ENCODE assay signal across 21 mouse cellular contexts in the genomic region with DNA sequence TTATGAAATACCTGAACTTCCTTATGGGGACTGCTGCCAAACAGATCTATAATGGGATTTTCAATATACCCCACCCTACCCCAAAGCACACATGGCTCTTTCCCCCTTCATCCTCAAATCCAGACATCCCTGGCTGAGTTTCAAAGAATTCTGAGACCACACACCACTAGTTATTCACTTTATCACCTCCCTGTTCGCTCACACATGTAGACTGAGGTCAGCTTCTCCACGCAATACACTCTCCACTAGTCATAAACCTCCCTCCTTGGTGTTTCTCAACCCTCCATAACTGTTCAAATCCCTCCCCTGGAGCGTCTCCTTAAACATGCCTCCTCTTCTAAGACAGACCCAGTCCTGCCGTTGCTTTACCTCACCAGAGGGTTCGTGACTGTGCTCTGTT. TPM values are rescaled to one million over a fixed set of nuclear protein-coding genes. Genes with fewer than 3 reads are reported as not detected.
"Had no signal": no experiment of that assay in that cellular context is flagged by ENCODE, and none has a peak within 500 bp of the region (broad histone marks: within the 10 kb centered on the region; RNA-seq: fewer than 3 reads in every experiment).

No protein-coding gene starts in this region.

- H3K4me2 ChIP-seq: kidney, embryonic 15.5 days; liver, embryonic 12.5 days; liver, embryonic 15.5 days; midbrain, embryonic 12.5 days; midbrain, embryonic 15.5 days; neural tube, embryonic 13.5 days; stomach, embryonic 15.5 days had no signal

- H3K9ac ChIP-seq: kidney, embryonic 15.5 days; liver, embryonic 12.5 days; liver, embryonic 15.5 days; midbrain, embryonic 12.5 days; midbrain, embryonic 15.5 days; neural tube, embryonic 13.5 days; stomach, embryonic 15.5 days had no signal

- H3K27me3 ChIP-seq: kidney, embryonic 15.5 days; liver, embryonic 12.5 days; midbrain, embryonic 15.5 days; neural tube, embryonic 13.5 days; stomach, embryonic 15.5 days had no signal

- H3K4me1 ChIP-seq: midbrain, embryonic 15.5 days had no signal

- H3K27ac ChIP-seq: left cerebral cortex, adult 2 months; liver, embryonic 12.5 days; liver, embryonic 15.5 days; macrophage; midbrain, embryonic 12.5 days; midbrain, embryonic 15.5 days; neural tube, embryonic 13.5 days; stomach, embryonic 15.5 days had no signal

- ATAC-seq: intestine, postnatal 0 days; liver, embryonic 12.5 days; midbrain, embryonic 15.5 days had no signal

- DNase-seq: kidney, postnatal 10 days; layer of hippocampus, postnatal 36 days; liver; lung, adult 18-20 months; retina, postnatal 1 day; right cerebral cortex, postnatal 25 days; spleen, adult 18-20 months; thymus, adult 18-20 months; thymus, postnatal 36 days had no signal

- H3K9me3 ChIP-seq: kidney, embryonic 15.5 days; liver, embryonic 12.5 days; liver, embryonic 15.5 days; midbrain, embryonic 12.5 days; midbrain, embryonic 15.5 days; neural tube, embryonic 13.5 days; stomach, embryonic 15.5 days had no signal

- H3K4me3 ChIP-seq: kidney, embryonic 15.5 days; left cerebral cortex, adult 2 months; liver, embryonic 12.5 days; liver, embryonic 15.5 days; midbrain, embryonic 12.5 days; midbrain, embryonic 15.5 days; neural tube, embryonic 13.5 days; stomach, embryonic 15.5 days had no signal

- H3K36me3 ChIP-seq: kidney, embryonic 15.5 days; liver, embryonic 12.5 days; liver, embryonic 15.5 days; midbrain, embryonic 12.5 days; midbrain, embryonic 15.5 days; neural tube, embryonic 13.5 days; stomach, embryonic 15.5 days had no signal

RNA-seq across cellular contexts. Expression of a gene that starts 30.6 kb away (rescaled TPM):
- total RNA-seq: megakaryocyte, adult 5-6 weeks; neutrophil, adult 5-6 weeks had no signal
- polyA plus RNA-seq: macrophage had no signal
